Mouse (Mus musculus): ENCODE data around the gene Tle6. TPM values are rescaled to one million over a fixed set of nuclear protein-coding genes. Genes with fewer than 3 reads are reported as not detected.
A peak's percentile ranks its signal among the peaks of the same experiment; 100 is the strongest.

Tle6 gene
- total RNA-seq, 2 experiments from 2014 or later: 4.1 to 5.0 TPM

GRCm38 (mm10) chr10:81596611-81597010 lies 4.3 kb downstream of the Tle6 start:
- Histone ChIP-seq H3K4me3 (no peak overlapping the region; the same call in 1 of the 2 replicates), H3K27ac (0 out of 2 replicates have a peak overlapping the region, but pooled peaks have one; percentile 39)
- no peak for DNase-seq (ENCODE audit: low spot score in 2 of 2)

GRCm38 (mm10) chr10:81595599-81595998 lies 5.3 kb downstream of the Tle6 start:
- no peak overlapping the region for H3K27ac ChIP-seq
- no peak overlapping the region for H3K4me3 ChIP-seq
- no peak for TF ChIP-seq CTCF (conservative IDR thresholded peaks at IDR 0.05)
- DNase-seq (ENCODE audit: low spot score in 2 of 2): no peak

More at GRCm38 (mm10) chr10:81596611-81597010, 4.3 kb downstream of the Tle6 start:
- no peak for TF ChIP-seq CTCF (conservative IDR thresholded peaks at IDR 0.05)

DNA sequence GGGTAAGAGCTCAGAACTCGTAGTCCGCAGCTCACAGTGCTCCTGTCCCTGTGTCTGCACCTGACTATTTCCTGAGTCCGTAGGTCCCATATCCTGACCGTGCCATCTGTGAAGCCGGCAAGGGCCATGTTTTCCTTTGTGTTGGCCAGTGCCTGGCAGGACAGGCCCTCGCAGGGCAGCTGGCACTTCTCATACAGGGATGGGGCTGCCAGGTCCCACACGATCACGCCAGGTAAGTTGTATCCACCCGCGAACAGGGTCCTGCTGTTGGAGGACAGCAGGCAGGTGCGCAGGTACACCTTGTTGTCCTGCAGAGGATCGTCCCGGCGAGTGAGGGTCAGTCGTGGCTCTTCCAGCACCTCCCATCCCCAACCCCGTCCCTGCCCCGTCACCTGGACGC lies 6.9 kb downstream of the Tle6 start:
- TF ChIP-seq CTCF (conservative IDR thresholded peaks at IDR 0.05): no peak
- Histone ChIP-seq H3K27ac (no peak overlapping the region), H3K4me3 (no peak overlapping the region)
- no peak for DNase-seq (ENCODE audit: low spot score in 2 of 2)

DNA sequence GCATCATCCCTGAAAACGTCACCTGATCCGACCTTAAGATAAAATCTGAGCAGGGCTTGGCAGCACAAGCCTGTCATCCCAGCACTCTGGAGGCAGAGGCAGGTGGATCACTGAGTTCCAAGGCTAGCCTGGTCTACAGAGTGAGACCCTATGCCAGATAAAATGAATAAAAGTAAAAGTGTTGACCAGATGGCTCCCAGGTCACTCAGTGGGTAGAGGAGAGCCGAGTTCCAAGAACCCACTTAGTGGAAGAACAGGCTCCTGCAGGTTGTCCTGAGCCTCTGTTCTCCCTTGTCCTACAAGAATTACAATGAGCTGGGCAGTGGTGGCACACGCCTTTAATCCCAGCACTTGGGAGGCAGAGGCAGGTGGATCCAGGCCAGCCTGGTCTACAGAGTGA lies 7.7 kb downstream of the Tle6 start:
- DNase-seq (ENCODE audit: low spot score in 2 of 2): no peak
- H3K27ac ChIP-seq: no peak overlapping the region
- H3K4me3 ChIP-seq: no peak overlapping the region
- TF ChIP-seq CTCF (conservative IDR thresholded peaks at IDR 0.05): no peak

DNA sequence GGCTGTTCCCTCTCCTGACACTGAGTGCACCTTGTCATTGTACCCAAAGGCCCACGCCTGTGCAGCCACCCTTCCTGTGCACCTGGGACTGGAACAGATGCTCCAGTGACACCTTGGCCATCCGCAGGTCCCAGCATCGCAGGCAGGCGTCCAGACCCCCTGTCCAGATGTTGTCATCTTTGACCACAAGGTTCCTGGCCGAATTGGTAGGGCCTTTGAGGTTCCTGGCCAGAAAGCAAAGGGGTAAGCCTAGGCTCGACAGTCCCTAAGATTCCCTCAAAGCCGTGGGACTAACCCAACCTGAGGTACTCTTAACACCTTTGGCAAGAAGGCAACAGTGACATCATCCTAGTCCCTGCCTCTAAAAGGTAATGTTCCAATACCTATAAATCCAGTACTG lies 8.2 kb downstream of the Tle6 start:
- TF ChIP-seq CTCF (conservative IDR thresholded peaks at IDR 0.05): no peak
- no peak for DNase-seq (ENCODE audit: low spot score in 2 of 2)
- Histone ChIP-seq H3K27ac (no peak overlapping the region), H3K4me3 (no peak overlapping the region)

DNA sequence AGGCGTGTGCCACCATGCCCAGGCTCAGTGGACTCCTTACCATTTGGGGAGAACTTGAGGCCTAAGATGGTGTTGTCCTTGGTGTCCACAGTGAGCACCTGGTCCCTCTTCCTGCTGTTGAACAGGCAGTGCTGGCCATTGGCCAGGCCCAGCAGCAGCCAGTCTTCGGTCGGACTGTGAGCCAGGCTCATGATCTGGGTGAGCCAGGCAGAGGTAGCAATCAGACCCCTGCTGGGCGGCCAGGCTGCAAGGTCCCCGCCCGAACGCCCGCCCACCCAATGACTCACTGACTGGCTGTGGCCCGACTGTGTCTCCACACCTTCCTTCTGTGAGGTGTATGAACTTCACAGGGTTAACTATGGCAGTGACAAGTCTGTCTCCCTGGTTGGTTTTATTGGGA lies 9.0 kb downstream of the Tle6 start:
- no peak overlapping the region for H3K27ac ChIP-seq
- TF ChIP-seq CTCF (conservative IDR thresholded peaks at IDR 0.05): no peak
- DNase-seq (ENCODE audit: low spot score in 2 of 2): no peak

DNA sequence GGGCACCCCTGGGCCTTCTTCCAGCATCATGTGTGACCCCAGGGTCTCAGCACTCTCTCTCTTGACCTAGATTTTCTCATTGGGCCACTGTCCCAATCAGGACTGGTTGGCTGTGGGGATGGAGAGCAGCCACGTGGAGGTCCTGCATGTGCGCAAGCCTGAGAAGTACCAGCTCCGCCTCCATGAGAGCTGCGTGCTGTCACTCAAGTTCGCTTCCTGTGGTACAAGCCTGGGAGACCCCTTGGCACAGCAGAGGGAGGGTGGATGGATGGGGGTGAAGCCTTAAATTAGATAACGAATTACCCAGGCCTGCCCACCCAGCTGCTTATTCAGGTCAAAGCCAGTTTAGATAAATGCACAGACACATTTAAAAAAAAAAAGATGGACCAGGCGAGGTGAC lies 12.1 kb downstream of the Tle6 start:
- no peak for TF ChIP-seq CTCF (conservative IDR thresholded peaks at IDR 0.05)
- H3K27ac ChIP-seq: no peak overlapping the region
- DNase-seq (ENCODE audit: low spot score in 2 of 2): no peak
- H3K4me3 ChIP-seq: no peak overlapping the region

More for the DNA sequence above, 9.0 kb downstream of the Tle6 start:
- no peak overlapping the region for H3K4me3 ChIP-seq

- no peak for DNase-seq (ENCODE audit: low spot score in 2 of 2)
- Histone ChIP-seq H3K4me3 (no peak overlapping the region), H3K27ac (no peak overlapping the region)
- TF ChIP-seq CTCF (conservative IDR thresholded peaks at IDR 0.05): no peak
Observed at GRCm38 (mm10) chr10:81583347-81583746, 17.5 kb downstream of the Tle6 start.

DNA sequence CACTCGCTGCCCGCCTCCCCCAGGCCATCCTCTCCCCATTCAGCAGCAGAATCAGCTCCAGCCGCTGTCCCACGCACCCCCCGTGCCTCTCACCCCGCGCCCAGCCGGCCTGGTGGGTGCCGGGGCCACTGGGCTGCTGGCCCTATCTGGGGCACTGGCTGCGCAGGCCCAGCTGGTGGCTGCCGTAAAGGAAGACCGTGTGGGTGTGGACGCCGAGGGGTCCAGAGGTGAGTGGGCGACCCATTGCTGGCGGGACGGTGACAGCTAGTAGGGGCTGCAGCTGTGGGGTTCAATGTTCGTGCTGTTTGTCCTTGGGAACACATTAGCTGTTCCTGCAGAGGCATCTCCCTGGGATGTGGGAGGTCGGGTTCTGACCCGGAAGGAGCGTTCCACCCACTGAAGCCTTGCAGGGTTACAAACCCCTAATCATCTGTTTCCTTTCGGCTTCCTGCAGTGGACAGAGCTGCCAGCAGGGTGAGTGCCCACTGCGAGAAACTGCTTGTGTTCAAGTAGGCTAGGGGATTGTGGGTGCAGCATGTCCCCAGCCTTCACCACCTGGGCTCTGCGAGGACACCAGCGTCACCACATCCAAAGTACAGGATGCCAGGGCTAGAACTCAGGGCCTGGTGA lies 20.3 kb downstream of the Tle6 start:
- no peak for DNase-seq (ENCODE audit: low spot score in 2 of 2)
- TF ChIP-seq CTCF (conservative IDR thresholded peaks at IDR 0.05): peak; percentile 48
- Histone ChIP-seq H3K4me3 (no peak overlapping the region), H3K27ac (no peak overlapping the region)

DNA sequence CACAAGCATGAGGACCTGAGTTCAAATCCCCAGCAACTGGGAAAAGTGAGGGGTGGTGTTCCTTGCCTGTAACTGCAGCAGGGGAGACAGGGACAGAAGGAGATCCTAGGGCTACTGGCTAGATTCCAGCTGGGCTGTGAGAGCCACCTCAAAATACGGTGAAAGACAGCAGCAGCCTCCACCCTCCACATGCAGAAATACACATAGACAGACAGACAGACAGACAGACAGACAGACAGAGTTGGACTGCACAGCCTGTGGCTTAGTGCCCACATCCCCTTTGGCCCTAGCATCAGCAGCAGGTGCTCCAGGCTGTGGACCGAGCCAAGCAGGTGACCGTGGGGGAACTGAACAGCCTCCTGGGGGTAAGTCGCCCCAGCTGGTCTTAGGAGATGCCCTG lies 20.9 kb downstream of the Tle6 start:
- no peak for DNase-seq (ENCODE audit: low spot score in 2 of 2)
- no peak for TF ChIP-seq CTCF (conservative IDR thresholded peaks at IDR 0.05)
- Histone ChIP-seq H3K4me3 (no peak overlapping the region), H3K27ac (no peak overlapping the region)

DNA sequence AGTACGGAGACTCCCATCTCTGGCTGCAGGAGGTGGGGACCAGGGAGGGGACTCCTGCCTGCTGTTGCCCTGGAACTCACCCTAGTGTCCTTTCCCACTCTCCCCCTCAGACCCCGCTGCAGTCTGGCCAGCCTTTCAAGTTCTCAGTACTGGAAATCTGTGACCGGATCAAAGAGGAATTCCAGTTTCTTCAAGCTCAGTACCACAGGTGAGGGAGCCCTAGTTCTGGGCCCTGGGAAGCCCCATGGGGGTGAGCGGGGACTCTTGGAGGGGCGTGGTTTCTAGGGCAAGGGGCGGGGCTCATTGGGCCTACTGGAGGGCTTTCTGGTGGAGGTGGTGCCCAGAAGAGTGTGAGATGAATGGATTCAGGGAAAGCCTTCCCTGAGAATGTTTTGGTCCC lies 25.2 kb downstream of the Tle6 start:
- Histone ChIP-seq H3K4me3 (peak overlapping the region; percentile 88), H3K27ac (peak overlapping the region; percentile 85; the same call in 1 of the 2 replicates)
- DNase-seq (ENCODE audit: low spot score in 2 of 2): no peak
- no peak for TF ChIP-seq CTCF (conservative IDR thresholded peaks at IDR 0.05)

DNA sequence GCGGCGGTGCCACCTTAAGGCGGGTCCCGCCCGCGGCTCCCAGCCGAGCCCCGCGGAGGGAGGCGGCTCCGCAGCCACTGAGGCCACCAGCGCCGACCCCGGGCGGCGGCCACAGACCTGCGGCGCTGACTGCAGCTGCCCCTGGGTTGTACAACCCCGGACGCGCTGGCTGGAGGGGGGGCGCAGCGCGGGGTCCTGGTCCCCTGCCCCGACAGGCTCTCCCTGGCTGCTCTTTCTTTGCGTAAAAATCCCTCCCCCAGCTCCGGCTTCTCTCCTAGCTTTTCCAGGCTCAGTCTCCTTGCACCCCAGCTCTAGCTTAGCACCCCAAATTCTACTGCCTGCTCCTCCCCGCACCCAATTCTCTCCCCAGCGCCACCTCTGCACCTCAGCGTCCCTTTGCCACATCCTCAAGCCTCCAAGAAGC lies 25.7 kb downstream of the Tle6 start:
- H3K27ac ChIP-seq: peak overlapping the region; percentile 85
- DNase-seq (ENCODE audit: low spot score in 2 of 2): no peak
- no peak for TF ChIP-seq CTCF (conservative IDR thresholded peaks at IDR 0.05)
- H3K4me3 ChIP-seq: peak overlapping the region; percentile 88

DNA sequence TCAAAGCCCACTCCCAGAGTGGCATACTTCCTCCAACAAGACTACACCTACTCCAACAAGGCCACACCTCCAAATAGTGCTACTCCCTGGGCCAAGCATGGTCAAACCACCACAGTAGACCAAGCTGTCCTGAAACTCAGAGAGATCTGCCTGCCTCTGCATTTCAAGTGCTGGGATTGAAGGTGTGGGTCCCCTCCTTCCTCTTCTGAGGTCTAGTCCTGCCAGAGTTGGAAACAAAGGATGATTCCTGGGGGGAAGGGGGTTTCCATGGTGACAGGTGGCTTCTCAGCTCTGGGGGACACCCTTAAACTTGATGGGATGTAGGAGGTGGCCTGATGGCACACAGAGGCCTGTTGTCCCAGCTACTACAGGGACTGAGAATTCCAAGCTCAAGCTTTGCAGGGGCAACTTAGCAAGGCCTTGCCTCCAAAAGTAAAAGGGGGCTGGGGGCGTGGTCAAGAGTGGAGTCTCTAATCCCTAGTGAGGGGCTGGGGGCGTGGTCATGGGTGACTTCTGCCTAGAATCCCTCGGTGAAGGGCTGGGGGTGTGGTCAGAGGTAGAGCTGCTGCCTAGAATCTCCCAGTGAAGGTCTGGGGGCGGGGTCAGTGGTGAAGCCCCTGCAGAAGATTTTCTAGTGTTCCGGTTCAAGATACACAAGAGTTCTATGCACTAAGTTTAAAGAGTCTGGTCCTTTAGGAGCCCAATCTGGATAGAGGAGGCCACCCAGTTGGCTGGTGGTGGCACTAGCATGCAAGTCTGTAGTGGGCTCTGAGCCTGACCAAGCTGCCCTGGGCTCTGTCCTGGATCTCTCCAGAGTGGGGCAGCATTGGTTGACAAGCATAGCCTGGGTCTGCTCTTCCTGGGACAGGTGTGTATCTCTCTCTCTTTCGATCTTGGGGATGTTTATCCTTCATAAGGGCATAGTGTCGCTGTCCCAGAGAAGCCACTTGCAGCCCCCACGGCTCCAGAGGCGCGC lies 26.5 kb downstream of the Tle6 start, which contains the start of gene Tle2:
Tle2 (plus strand) TSS at position 481 of the 976 bp plus-strand sequence.
- 0 out of 2 replicates have a peak, but pooled peaks have one; percentile 13 for TF ChIP-seq CTCF (conservative IDR thresholded peaks at IDR 0.05)
- Histone ChIP-seq H3K27ac (peak within 1 kb of the TSS; percentile 85), H3K4me3 (peak within 1 kb of the TSS; percentile 88)
- DNase-seq (ENCODE audit: low spot score in 2 of 2): no peak
